Mouse (Mus musculus): Measurements from ENCODE around the gene Htt. TPM values are rescaled to one million over a fixed set of nuclear protein-coding genes. Genes with fewer than 3 reads are reported as not detected.

Gene Htt
- polyA plus RNA-seq, 1 experiment from 2014 or later, result 15.0 TPM

GRCm38 (mm10) chr5:34909634-34910503, 148.3 kb downstream of the Htt start:
- 100% methylated on average over 1 of the region's 1 CpGs for WGBS
- H3K9ac ChIP-seq (ENCODE audit: low read length), result no peak overlapping the region
- ATAC-seq (ENCODE audit: insufficient number of reproducible peaks, low FRiP score, low TSS enrichment, low read depth) (no peak), DNase-seq (ENCODE audit: low spot score) (no peak)
- H3K4me1 ChIP-seq (ENCODE audit: control insufficient read depth, insufficient read depth, low read length), result no peaks in the 10 kb centered on the region
- H3K4me3 ChIP-seq (ENCODE audit: low read depth, low read length), result no peak overlapping the region
- H3K27ac ChIP-seq (replicated peaks; ENCODE audit: low read depth, low read length), result no peak overlapping the region
- H3K4me2 ChIP-seq (ENCODE audit: low read depth, severe bottlenecking), result no peak overlapping the region
- H3K36me3 ChIP-seq (ENCODE audit: control insufficient read depth, insufficient read depth, low read length), result peaks cover 18% of the 10 kb centered on the region; the same call in 1 of the 2 replicates
- H3K9me3 ChIP-seq (ENCODE audit: control insufficient read depth, low read length), result no peaks in the 10 kb centered on the region
- H3K27me3 ChIP-seq (ENCODE audit: control insufficient read depth, insufficient read depth, low read length), result no peaks in the 10 kb centered on the region

DNA sequence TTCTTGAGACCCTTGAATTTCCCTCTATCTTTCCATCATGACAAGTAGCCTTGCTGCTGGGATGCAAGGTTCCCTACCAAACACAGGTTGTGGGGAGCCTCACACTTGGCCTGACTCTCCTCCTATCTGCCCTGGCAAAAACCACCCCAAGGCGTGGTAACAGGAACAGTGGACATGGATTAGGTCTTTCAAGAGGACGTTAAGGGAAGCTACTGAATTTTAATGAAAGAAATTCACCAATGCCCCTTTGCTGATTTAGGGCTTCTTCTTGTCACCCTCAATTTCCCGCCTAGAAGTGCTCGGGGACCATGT, 148.9 kb downstream of the Htt start:
- Histone ChIP-seq H3K4me1 (ENCODE audit: control insufficient read depth, insufficient read depth, low read length) (no peaks in the 10 kb centered on the region), H3K4me3 (ENCODE audit: low read depth, low read length) (no peak overlapping the region), H3K27me3 (ENCODE audit: control insufficient read depth, insufficient read depth, low read length) (no peaks in the 10 kb centered on the region), H3K36me3 (ENCODE audit: control insufficient read depth, insufficient read depth, low read length) (peaks cover 14% of the 10 kb centered on the region; the same call in 1 of the 2 replicates), H3K9ac (ENCODE audit: low read length) (no peak overlapping the region), H3K9me3 (ENCODE audit: control insufficient read depth, low read length) (no peaks in the 10 kb centered on the region), H3K4me2 (ENCODE audit: low read depth, severe bottlenecking) (no peak overlapping the region), H3K27ac (replicated peaks; ENCODE audit: low read depth, low read length) (no peak overlapping the region)
- 92% methylated on average over 4 of the region's 4 CpGs for WGBS
- ATAC-seq (ENCODE audit: insufficient number of reproducible peaks, low FRiP score, low TSS enrichment, low read depth) (no peak), DNase-seq (ENCODE audit: low spot score) (no peak)

GRCm38 (mm10) chr5:34915801-34916200, 154.3 kb downstream of the Htt start:
- DNase-seq (ENCODE audit: low spot score), result peak; percentile 74
- H3K27me3 ChIP-seq (ENCODE audit: control insufficient read depth, insufficient read depth, low read length), result no peaks in the 10 kb centered on the region
- 17% methylated on average over 1 of the region's 1 CpGs for WGBS

DNA sequence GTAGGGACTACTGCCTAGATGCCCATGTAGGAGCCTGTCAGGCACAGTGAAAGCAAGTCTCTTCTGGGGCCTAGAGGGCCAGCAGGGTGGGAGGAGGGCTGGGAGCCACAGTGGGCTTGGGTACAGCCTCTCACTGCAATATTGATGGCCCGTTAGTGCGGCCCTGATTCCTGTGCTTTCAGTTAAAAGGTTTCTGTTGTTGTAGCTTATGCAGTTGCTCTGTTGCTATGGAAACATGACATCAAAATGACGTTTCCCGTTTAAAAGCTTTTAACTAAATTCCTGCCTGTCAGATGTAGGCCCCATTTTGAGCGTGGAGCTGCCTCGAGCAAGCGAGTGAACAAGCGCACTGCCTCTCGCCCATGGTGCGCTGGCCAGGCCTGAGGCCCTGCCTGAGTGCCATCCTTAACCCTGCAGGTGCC, 155.7 kb downstream of the Htt start:
- no peaks in the 10 kb centered on the region for H3K9me3 ChIP-seq (ENCODE audit: control insufficient read depth, low read length)
- H3K36me3 ChIP-seq (ENCODE audit: control insufficient read depth, insufficient read depth, low read length), result no peaks in the 10 kb centered on the region
- no peak overlapping the region for H3K4me3 ChIP-seq (ENCODE audit: low read depth, low read length)
- no peak for ATAC-seq (ENCODE audit: insufficient number of reproducible peaks, low FRiP score, low TSS enrichment, low read depth)
- no peak overlapping the region for H3K4me2 ChIP-seq (ENCODE audit: low read depth, severe bottlenecking)
- H3K27me3 ChIP-seq (ENCODE audit: control insufficient read depth, insufficient read depth, low read length), result no peaks in the 10 kb centered on the region
- no peak overlapping the region for H3K9ac ChIP-seq (ENCODE audit: low read length)
- DNase-seq (ENCODE audit: low spot score), result no peak
- no peak overlapping the region for H3K27ac ChIP-seq (replicated peaks; ENCODE audit: low read depth, low read length)
- H3K4me1 ChIP-seq (ENCODE audit: control insufficient read depth, insufficient read depth, low read length), result no peaks in the 10 kb centered on the region
- 62% methylated on average over 10 of the region's 10 CpGs for WGBS

More at GRCm38 (mm10) chr5:34915801-34916200, 154.3 kb downstream of the Htt start:
- Histone ChIP-seq H3K27ac (replicated peaks; ENCODE audit: low read depth, low read length) (no peak overlapping the region), H3K9ac (ENCODE audit: low read length) (no peak overlapping the region), H3K36me3 (ENCODE audit: control insufficient read depth, insufficient read depth, low read length) (no peaks in the 10 kb centered on the region), H3K9me3 (ENCODE audit: control insufficient read depth, low read length) (no peaks in the 10 kb centered on the region), H3K4me1 (ENCODE audit: control insufficient read depth, insufficient read depth, low read length) (no peaks in the 10 kb centered on the region), H3K4me3 (ENCODE audit: low read depth, low read length) (no peak overlapping the region), H3K4me2 (ENCODE audit: low read depth, severe bottlenecking) (no peak overlapping the region)
- 0 out of 2 replicates have a peak, but pooled peaks have one; percentile 60 for ATAC-seq (ENCODE audit: insufficient number of reproducible peaks, low FRiP score, low TSS enrichment, low read depth)

- WGBS, result 86% methylated on average over 3 of the region's 3 CpGs
- Histone ChIP-seq H3K9ac (ENCODE audit: low read length) (no peak overlapping the region), H3K4me2 (ENCODE audit: low read depth, severe bottlenecking) (no peak overlapping the region), H3K36me3 (ENCODE audit: control insufficient read depth, insufficient read depth, low read length) (no peaks in the 10 kb centered on the region), H3K4me1 (ENCODE audit: control insufficient read depth, insufficient read depth, low read length) (no peaks in the 10 kb centered on the region), H3K27me3 (ENCODE audit: control insufficient read depth, insufficient read depth, low read length) (no peaks in the 10 kb centered on the region), H3K4me3 (ENCODE audit: low read depth, low read length) (no peak overlapping the region), H3K27ac (replicated peaks; ENCODE audit: low read depth, low read length) (no peak overlapping the region), H3K9me3 (ENCODE audit: control insufficient read depth, low read length) (no peaks in the 10 kb centered on the region)
- ATAC-seq (ENCODE audit: insufficient number of reproducible peaks, low FRiP score, low TSS enrichment, low read depth) (no peak), DNase-seq (ENCODE audit: low spot score) (no peak)
Measured at GRCm38 (mm10) chr5:34918785-34919184, 157.2 kb downstream of the Htt start.

DNA sequence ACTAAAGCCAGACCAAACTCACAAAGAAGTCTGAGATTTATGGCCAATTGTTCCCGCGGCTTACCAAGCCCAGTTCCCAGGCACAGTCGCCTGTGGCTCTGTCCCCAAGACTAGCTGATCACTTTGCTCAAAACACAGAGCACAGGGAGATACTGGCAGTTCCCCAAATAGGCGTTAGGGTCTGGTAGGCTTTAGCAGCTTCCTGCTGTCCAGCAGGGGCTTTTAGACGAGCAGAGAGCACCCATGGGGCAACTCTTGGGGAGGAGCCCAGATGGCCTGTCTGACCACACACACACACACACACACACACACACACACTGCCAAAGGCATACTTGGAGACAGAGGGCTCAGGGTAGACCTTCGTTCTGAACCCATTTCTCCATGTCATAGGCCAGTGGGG, 161.0 kb downstream of the Htt start:
- H3K9ac ChIP-seq (ENCODE audit: low read length), result no peak overlapping the region
- no peaks in the 10 kb centered on the region for H3K36me3 ChIP-seq (ENCODE audit: control insufficient read depth, insufficient read depth, low read length)
- no peaks in the 10 kb centered on the region for H3K27me3 ChIP-seq (ENCODE audit: control insufficient read depth, insufficient read depth, low read length)
- H3K9me3 ChIP-seq (ENCODE audit: control insufficient read depth, low read length), result no peaks in the 10 kb centered on the region
- ATAC-seq (ENCODE audit: insufficient number of reproducible peaks, low FRiP score, low TSS enrichment, low read depth) (no peak), DNase-seq (ENCODE audit: low spot score) (no peak)
- H3K27ac ChIP-seq (replicated peaks; ENCODE audit: low read depth, low read length), result no peak overlapping the region
- WGBS, result 55% methylated on average over 6 of the region's 6 CpGs
- no peaks in the 10 kb centered on the region for H3K4me1 ChIP-seq (ENCODE audit: control insufficient read depth, insufficient read depth, low read length)
- no peak overlapping the region for H3K4me3 ChIP-seq (ENCODE audit: low read depth, low read length)
- no peak overlapping the region for H3K4me2 ChIP-seq (ENCODE audit: low read depth, severe bottlenecking)

GRCm38 (mm10) chr5:34923920-34924319, 162.4 kb downstream of the Htt start:
- Histone ChIP-seq H3K4me1 (ENCODE audit: control insufficient read depth, insufficient read depth, low read length) (no peaks in the 10 kb centered on the region), H3K27ac (replicated peaks; ENCODE audit: low read depth, low read length) (no peak overlapping the region), H3K27me3 (ENCODE audit: control insufficient read depth, insufficient read depth, low read length) (no peaks in the 10 kb centered on the region), H3K4me2 (ENCODE audit: low read depth, severe bottlenecking) (no peak overlapping the region), H3K4me3 (ENCODE audit: low read depth, low read length) (no peak overlapping the region), H3K9ac (ENCODE audit: low read length) (no peak overlapping the region), H3K36me3 (ENCODE audit: control insufficient read depth, insufficient read depth, low read length) (no peaks in the 10 kb centered on the region), H3K9me3 (ENCODE audit: control insufficient read depth, low read length) (no peaks in the 10 kb centered on the region)
- ATAC-seq (ENCODE audit: insufficient number of reproducible peaks, low FRiP score, low TSS enrichment, low read depth), result no peak
- WGBS, result 98% methylated on average over 4 of the region's 4 CpGs
- DNase-seq (ENCODE audit: low spot score), result no peak

DNA sequence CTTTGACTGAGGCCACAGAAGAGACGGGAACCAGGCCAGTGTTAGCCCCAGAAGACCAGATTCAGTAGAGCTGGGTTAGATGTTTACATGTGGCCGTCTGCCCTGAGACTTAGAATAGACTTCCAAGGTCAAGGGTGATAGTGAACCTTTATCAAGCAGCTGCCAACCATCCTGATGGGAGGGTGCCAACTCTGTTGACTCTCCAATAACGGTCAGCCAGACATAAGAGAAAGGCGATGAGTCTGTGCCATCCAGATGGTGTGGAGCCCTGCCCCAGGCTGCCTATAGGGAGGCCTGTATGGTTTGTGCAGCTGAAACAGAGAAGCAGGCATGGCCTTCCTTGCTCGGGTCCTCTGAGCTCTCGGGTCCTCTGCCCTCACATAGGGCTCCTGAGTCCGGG, 163.0 kb downstream of the Htt start:
- H3K4me1 ChIP-seq (ENCODE audit: control insufficient read depth, insufficient read depth, low read length), result no peaks in the 10 kb centered on the region
- no peak overlapping the region for H3K27ac ChIP-seq (replicated peaks; ENCODE audit: low read depth, low read length)
- no peaks in the 10 kb centered on the region for H3K27me3 ChIP-seq (ENCODE audit: control insufficient read depth, insufficient read depth, low read length)
- H3K4me2 ChIP-seq (ENCODE audit: low read depth, severe bottlenecking), result no peak overlapping the region
- WGBS, result 95% methylated on average over 7 of the region's 7 CpGs
- ATAC-seq (ENCODE audit: insufficient number of reproducible peaks, low FRiP score, low TSS enrichment, low read depth) (no peak), DNase-seq (ENCODE audit: low spot score) (no peak)
- no peak overlapping the region for H3K4me3 ChIP-seq (ENCODE audit: low read depth, low read length)
- no peaks in the 10 kb centered on the region for H3K9me3 ChIP-seq (ENCODE audit: control insufficient read depth, low read length)
- no peak overlapping the region for H3K9ac ChIP-seq (ENCODE audit: low read length)
- H3K36me3 ChIP-seq (ENCODE audit: control insufficient read depth, insufficient read depth, low read length), result no peaks in the 10 kb centered on the region

- Histone ChIP-seq H3K4me3 (ENCODE audit: low read depth, low read length) (no peak overlapping the region), H3K27ac (replicated peaks; ENCODE audit: low read depth, low read length) (no peak overlapping the region), H3K4me2 (ENCODE audit: low read depth, severe bottlenecking) (no peak overlapping the region), H3K36me3 (ENCODE audit: control insufficient read depth, insufficient read depth, low read length) (no peaks in the 10 kb centered on the region), H3K9ac (ENCODE audit: low read length) (no peak overlapping the region), H3K27me3 (ENCODE audit: control insufficient read depth, insufficient read depth, low read length) (no peaks in the 10 kb centered on the region), H3K4me1 (ENCODE audit: control insufficient read depth, insufficient read depth, low read length) (peaks cover 14% of the 10 kb centered on the region), H3K9me3 (ENCODE audit: control insufficient read depth, low read length) (no peaks in the 10 kb centered on the region)
- WGBS, result 92% methylated on average over 4 of the region's 4 CpGs
- DNase-seq (ENCODE audit: low spot score), result no peak
- ATAC-seq (ENCODE audit: insufficient number of reproducible peaks, low FRiP score, low TSS enrichment, low read depth), result no peak
Measured at GRCm38 (mm10) chr5:34927648-34928047, 166.1 kb downstream of the Htt start.
